Mouse (Mus musculus) forebrain, embryonic 13.5 days (tissue): ENCODE data around the gene Yeats2. TPM values are rescaled to one million over a fixed set of nuclear protein-coding genes. Genes with fewer than 3 reads are reported as not detected.

Experiments
- ATAC-seq: fragments of 200-750 bp; cut with Nextera tagmentation; 2 replicates; pipeline ENCODE4 v1.8.0; 2017
- H3K27ac ChIP-seq: fragments of 300-500 bp; sonication (generic); 2 replicates; pipeline ENCODE4 v1.5.1; 2015; ENCODE audit warnings: inconsistent platforms, mild to moderate bottlenecking, moderate library complexity
- H3K27me3 ChIP-seq: fragments of 300-500 bp; sonication (generic); 2 replicates; pipeline ENCODE4 v1.6.1; 2015; ENCODE audit warnings: mild to moderate bottlenecking, inconsistent platforms
- H3K36me3 ChIP-seq: fragments of 300-500 bp; sonication (generic); 2 replicates; pipeline ENCODE4 v1.6.1; 2015; ENCODE audit warnings: mild to moderate bottlenecking, inconsistent platforms; ENCODE audit not compliant: poor library complexity, severe bottlenecking
- H3K4me1 ChIP-seq: fragments of 300-500 bp; sonication (generic); 2 replicates; pipeline ENCODE4 v1.6.1; 2015; ENCODE audit warnings: inconsistent platforms
- H3K4me2 ChIP-seq: fragments of 300-500 bp; sonication (generic); 2 replicates; pipeline ENCODE4 v1.6.1; 2015; ENCODE audit warnings: inconsistent platforms, mild to moderate bottlenecking, moderate library complexity
- H3K4me3 ChIP-seq: fragments of 300-500 bp; sonication (generic); 2 replicates; pipeline ENCODE4 v1.5.1; 2015; ENCODE audit warnings: mild to moderate bottlenecking, inconsistent platforms
- H3K9ac ChIP-seq: fragments of 300-500 bp; sonication (generic); 2 replicates; pipeline ENCODE4 v1.6.1; 2015; ENCODE audit warnings: mild to moderate bottlenecking, inconsistent platforms
- H3K9me3 ChIP-seq: fragments of 300-500 bp; sonication (generic); replicated peaks from 2 replicates; pipeline ENCODE4 v1.6.1; 2016; ENCODE audit warnings: inconsistent platforms
- whole genome bisulfite sequencing: fragments of 180-500 bp; shearing (Covaris S2); methylation state at CpG from one replicate; pipeline ENCODE4 v1.1.7; 2015; 5-methylcytosine and 5-hydroxymethylcytosine counted together
- polyA plus RNA-seq: library from polyadenylated mRNA; unstranded; fragments of >200 nt; fragmentation: Nextera tagmentation; extraction: Ambion mirVana; gene quantifications from 2 replicates; pipeline ENCODE4 v1.2.1, GENCODE M21; 2015

Gene Yeats2
- polyA plus RNA-seq, 1 experiment from 2014 or later, result 24.6 TPM

GRCm38 (mm10) chr16:20248442-20249174, 107.7 kb downstream of the Yeats2 start:
- Histone ChIP-seq H3K36me3 (no peaks in the 10 kb centered on the region), H3K9me3 (no peaks in the 10 kb centered on the region), H3K4me2 (no peak overlapping the region), H3K4me1 (no peaks in the 10 kb centered on the region), H3K9ac (no peak overlapping the region), H3K4me3 (no peak overlapping the region), H3K27ac (no peak overlapping the region), H3K27me3 (no peaks in the 10 kb centered on the region)
- WGBS, result 85% methylated on average over 9 of the region's 9 CpGs
- no peak for ATAC-seq

- H3K27ac ChIP-seq, result no peak overlapping the region
- H3K4me1 ChIP-seq, result no peaks in the 10 kb centered on the region
- no peaks in the 10 kb centered on the region for H3K27me3 ChIP-seq
- H3K4me3 ChIP-seq, result no peak overlapping the region
- WGBS, result 78% methylated on average over 5 of the region's 5 CpGs
- no peaks in the 10 kb centered on the region for H3K36me3 ChIP-seq
- no peaks in the 10 kb centered on the region for H3K9me3 ChIP-seq
- H3K9ac ChIP-seq, result no peak overlapping the region
- H3K4me2 ChIP-seq, result no peak overlapping the region
- no peak for ATAC-seq
Measured at GRCm38 (mm10) chr16:20257926-20258325, 117.1 kb downstream of the Yeats2 start.

GRCm38 (mm10) chr16:20265089-20265488, 124.2 kb downstream of the Yeats2 start:
- H3K9ac ChIP-seq, result no peak overlapping the region
- H3K9me3 ChIP-seq, result no peaks in the 10 kb centered on the region
- no peak overlapping the region for H3K4me3 ChIP-seq
- no peaks in the 10 kb centered on the region for H3K27me3 ChIP-seq
- no peak overlapping the region for H3K27ac ChIP-seq
- no peaks in the 10 kb centered on the region for H3K36me3 ChIP-seq
- no peaks in the 10 kb centered on the region for H3K4me1 ChIP-seq
- ATAC-seq, result no peak
- no peak overlapping the region for H3K4me2 ChIP-seq
- WGBS, result 91% methylated on average over 7 of the region's 7 CpGs

GRCm38 (mm10) chr16:20271339-20271738, 130.5 kb downstream of the Yeats2 start:
- Histone ChIP-seq H3K9me3 (no peaks in the 10 kb centered on the region), H3K4me3 (no peak overlapping the region), H3K36me3 (no peaks in the 10 kb centered on the region), H3K4me1 (no peaks in the 10 kb centered on the region), H3K9ac (no peak overlapping the region), H3K27me3 (no peaks in the 10 kb centered on the region), H3K4me2 (no peak overlapping the region), H3K27ac (no peak overlapping the region)
- WGBS, result 77% methylated on average over 4 of the region's 4 CpGs
- ATAC-seq, result no peak

- WGBS, result 21% methylated on average over 3 of the region's 3 CpGs
- H3K27me3 ChIP-seq, result no peaks in the 10 kb centered on the region
- ATAC-seq, result no peak
- H3K4me1 ChIP-seq, result no peaks in the 10 kb centered on the region
- no peak overlapping the region for H3K4me2 ChIP-seq
- H3K36me3 ChIP-seq, result peaks cover 3% of the 10 kb centered on the region
- H3K4me3 ChIP-seq, result no peak overlapping the region
- H3K27ac ChIP-seq, result no peak overlapping the region
- no peaks in the 10 kb centered on the region for H3K9me3 ChIP-seq
- H3K9ac ChIP-seq, result no peak overlapping the region
Measured at GRCm38 (mm10) chr16:20272994-20273393, 132.1 kb downstream of the Yeats2 start.

GRCm38 (mm10) chr16:20279395-20279794, 138.5 kb downstream of the Yeats2 start:
- peaks cover 64% of the 10 kb centered on the region for H3K36me3 ChIP-seq
- H3K4me3 ChIP-seq, result no peak overlapping the region
- no peaks in the 10 kb centered on the region for H3K4me1 ChIP-seq
- no peak for ATAC-seq
- no peaks in the 10 kb centered on the region for H3K27me3 ChIP-seq
- 91% methylated on average over 5 of the region's 5 CpGs for WGBS
- no peak overlapping the region for H3K9ac ChIP-seq
- no peaks in the 10 kb centered on the region for H3K9me3 ChIP-seq
- H3K4me2 ChIP-seq, result no peak overlapping the region
- no peak overlapping the region for H3K27ac ChIP-seq

GRCm38 (mm10) chr16:20280238-20280637, 139.4 kb downstream of the Yeats2 start:
- no peaks in the 10 kb centered on the region for H3K4me1 ChIP-seq
- H3K36me3 ChIP-seq, result peaks cover 72% of the 10 kb centered on the region
- H3K9me3 ChIP-seq, result no peaks in the 10 kb centered on the region
- no peak overlapping the region for H3K4me2 ChIP-seq
- no peak for ATAC-seq
- H3K4me3 ChIP-seq, result no peak overlapping the region
- WGBS, result 87% methylated on average over 4 of the region's 4 CpGs
- H3K9ac ChIP-seq, result no peak overlapping the region
- H3K27ac ChIP-seq, result no peak overlapping the region
- no peaks in the 10 kb centered on the region for H3K27me3 ChIP-seq

Other genes starting within 250 kb of the Yeats2 start
- 3.9 and 5.0 TPM in 2 replicates for gene Klhl6, start 158.0 kb upstream of the Yeats2 start, polyA plus RNA-seq
- gene Klhl24, start 43.5 kb upstream of the Yeats2 start, polyA plus RNA-seq, result 54.2 and 59.3 TPM in 2 replicates
- 1.1 and 1.8 TPM in 2 replicates for gene Map6d1, start 100.3 kb downstream of the Yeats2 start, polyA plus RNA-seq
- gene Parl, start 161.3 kb downstream of the Yeats2 start, polyA plus RNA-seq, result 91.5 and 94.8 TPM in 2 replicates
- gene Cyp2ab1, start 184.3 kb downstream of the Yeats2 start, polyA plus RNA-seq, result not detected in 2 replicates